Mouse (Mus musculus) heart, embryonic 16.5 days (tissue): ENCODE measurements around the gene Rhof. TPM values are rescaled to one million over a fixed set of nuclear protein-coding genes. Genes with fewer than 3 reads are reported as not detected.

ENCODE experiments used
- ATAC-seq: fragments of 200-750 bp; cut with Nextera tagmentation; replicated peaks from 2 replicates; pipeline ENCODE4 v1.8.0; 2017; ENCODE audit warnings: moderate number of reproducible peaks; ENCODE audit not compliant: insufficient read depth, low FRiP score; ENCODE audit errors: extremely low read depth
- H3K27ac ChIP-seq: fragments of 300-500 bp; sonication (generic); 2 replicates; pipeline ENCODE4 v1.5.1; 2014; ENCODE audit warnings: mild to moderate bottlenecking, low read length, control low read depth, moderate library complexity
- H3K27me3 ChIP-seq: fragments of 300-500 bp; sonication (generic); 2 replicates; pipeline ENCODE4 v1.6.1; 2014; ENCODE audit warnings: low read length, mixed read lengths; ENCODE audit not compliant: control insufficient read depth, insufficient read depth
- H3K36me3 ChIP-seq: fragments of 300-500 bp; sonication (generic); 2 replicates; pipeline ENCODE4 v1.6.1; 2014; ENCODE audit not compliant: control insufficient read depth, insufficient read depth
- H3K4me1 ChIP-seq: fragments of 300-500 bp; sonication (generic); 2 replicates; pipeline ENCODE4 v1.6.1; 2014; ENCODE audit warnings: low read length, mixed read lengths; ENCODE audit not compliant: control insufficient read depth, insufficient read depth
- H3K4me2 ChIP-seq: fragments of 300-500 bp; sonication (generic); 2 replicates; pipeline ENCODE4 v1.6.1; 2014; ENCODE audit warnings: low read depth, mild to moderate bottlenecking, control low read depth, low read length
- H3K4me3 ChIP-seq: fragments of 300-500 bp; sonication (generic); 2 replicates; pipeline ENCODE4 v1.5.1; 2014; ENCODE audit warnings: mild to moderate bottlenecking, control low read depth, low read length
- H3K9ac ChIP-seq: fragments of 300-500 bp; sonication (generic); 2 replicates; pipeline ENCODE4 v1.6.1; 2014; ENCODE audit warnings: low read length, control low read depth
- H3K9me3 ChIP-seq: fragments of 300-500 bp; sonication (generic); replicated peaks from 2 replicates; pipeline ENCODE4 v1.6.1; 2016; ENCODE audit warnings: low read length; ENCODE audit not compliant: control insufficient read depth
- WGBS: fragments of 180-500 bp; shearing (Covaris S2); extraction: QIAGEN DNeasy Blood & Tissue Kit; methylation state at CpG from one replicate; pipeline ENCODE4 v1.1.7; 2014; 5-methylcytosine and 5-hydroxymethylcytosine counted together
- polyA plus RNA-seq: library from polyadenylated mRNA; unstranded; fragments of >200 nt; fragmentation: Nextera tagmentation; extraction: Ambion mirVana; gene quantifications from 2 replicates; pipeline ENCODE4 v1.2.1, GENCODE M21; 2015

Rhof gene
- polyA plus RNA-seq, 1 experiment from 2014 or later = 2.4 TPM

DNA sequence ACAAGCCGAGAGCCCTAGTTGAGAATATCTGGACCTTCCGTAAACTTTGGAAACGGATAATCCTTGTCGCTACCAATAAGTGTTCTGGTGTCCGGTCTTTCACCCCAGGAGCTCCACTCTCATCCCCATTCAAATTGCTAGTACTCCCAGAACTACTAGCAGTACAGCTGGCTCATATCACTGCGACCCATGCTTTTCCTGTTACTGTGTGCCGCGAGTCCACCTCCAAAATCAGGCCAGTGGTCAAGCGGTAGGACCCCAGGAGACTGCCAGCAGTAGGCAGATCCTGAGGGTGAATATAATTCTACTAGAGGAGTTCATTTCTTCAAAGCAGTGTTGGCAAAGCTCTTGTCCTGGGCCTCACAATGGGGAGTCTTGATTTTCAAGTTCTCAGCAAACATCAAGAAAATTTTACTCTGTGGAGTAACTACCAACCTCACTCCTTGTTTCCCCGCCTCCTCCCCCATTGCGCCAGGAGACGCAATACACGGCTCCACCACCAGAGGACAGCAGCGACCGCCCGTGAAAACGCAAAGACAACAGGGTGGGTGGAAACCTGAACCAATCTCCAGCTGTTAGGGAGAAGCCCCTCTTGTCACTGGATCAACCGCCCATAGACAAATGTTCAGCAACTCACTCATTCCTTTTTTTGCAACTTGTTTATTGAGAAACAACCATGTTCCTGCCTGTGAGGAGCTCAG, 741 bp upstream of the Rhof start:
- 0 out of 2 replicates have a peak, but pooled peaks cover 3% of the 10 kb centered on the region for H3K36me3 ChIP-seq
- H3K27ac ChIP-seq = peak overlapping the region; percentile 100
- ATAC-seq = no peak
- no peaks in the 10 kb centered on the region for H3K27me3 ChIP-seq
- no peaks in the 10 kb centered on the region for H3K9me3 ChIP-seq
- peak overlapping the region; percentile 98 for H3K4me2 ChIP-seq
- H3K4me1 ChIP-seq = peaks cover 66% of the 10 kb centered on the region
- H3K9ac ChIP-seq = peak overlapping the region; percentile 72; the same call in 1 of the 2 replicates
- WGBS = 20% methylated on average over 18 of the region's 18 CpGs
- H3K4me3 ChIP-seq = peak overlapping the region; percentile 20; the same call in 1 of the 2 replicates

DNA sequence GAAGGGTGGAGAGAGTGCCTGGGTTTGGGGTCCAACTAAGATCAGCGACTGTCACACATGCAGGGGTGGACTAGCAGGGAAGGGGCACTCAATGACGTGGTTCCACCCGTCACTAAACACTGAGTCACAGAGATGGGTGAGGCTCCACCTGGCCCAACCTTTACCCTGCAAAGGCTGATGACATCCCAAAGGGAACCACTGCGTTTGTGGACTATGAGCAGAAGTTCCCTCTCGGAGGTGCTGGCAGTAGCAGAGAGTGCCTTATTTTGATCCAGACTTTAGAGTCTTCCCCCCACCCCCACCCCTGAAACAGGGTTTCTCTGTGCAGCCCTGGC, 1.7 kb downstream of the Rhof start:
- Histone ChIP-seq H3K27ac (no peak overlapping the region), H3K9me3 (no peaks in the 10 kb centered on the region), H3K36me3 (0 out of 2 replicates have a peak, but pooled peaks cover 3% of the 10 kb centered on the region), H3K4me1 (peaks cover 50% of the 10 kb centered on the region), H3K4me2 (no peak overlapping the region), H3K9ac (no peak overlapping the region), H3K4me3 (no peak overlapping the region), H3K27me3 (no peaks in the 10 kb centered on the region)
- 77% methylated on average over 5 of the region's 5 CpGs for WGBS
- ATAC-seq = no peak

DNA sequence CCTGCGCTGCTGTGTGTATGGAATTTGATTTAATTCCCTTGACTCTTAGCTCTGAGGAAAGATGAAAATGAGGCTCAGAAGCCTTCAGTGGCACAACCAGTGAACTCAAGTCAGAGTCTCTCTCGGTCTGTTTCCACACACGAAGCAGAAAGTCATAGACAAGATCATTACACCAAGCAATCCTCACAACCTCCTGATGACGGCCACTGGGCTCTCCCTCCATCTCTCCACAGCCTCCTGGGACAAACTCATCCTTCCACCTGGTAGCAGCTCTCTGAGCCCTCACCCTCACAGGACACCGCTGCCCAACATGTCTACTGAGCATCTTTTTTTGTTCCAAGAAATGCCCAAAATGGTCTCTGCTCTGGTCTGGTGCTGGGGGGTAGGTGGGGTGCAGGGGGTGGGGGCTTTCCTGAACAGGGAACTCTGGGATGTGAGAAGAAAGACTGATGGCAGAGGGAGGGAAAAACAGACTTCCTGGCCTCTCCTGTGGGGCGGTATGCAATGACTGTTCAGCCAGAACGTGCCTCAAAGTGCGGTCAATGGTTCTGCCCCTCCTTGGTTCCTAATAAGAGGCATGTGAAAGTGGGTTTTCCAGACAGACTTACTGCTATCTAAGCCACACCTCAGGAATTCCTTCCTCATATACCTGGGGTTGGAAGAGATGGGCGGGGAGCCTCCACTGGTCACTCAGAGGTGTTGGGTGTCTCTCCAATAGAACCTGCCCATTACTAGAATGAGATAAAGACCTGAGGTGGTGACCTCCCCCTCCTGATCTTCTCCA, 2.3 kb downstream of the Rhof start:
- Histone ChIP-seq H3K9ac (no peak overlapping the region), H3K4me2 (no peak overlapping the region), H3K9me3 (no peaks in the 10 kb centered on the region), H3K4me3 (no peak overlapping the region), H3K36me3 (0 out of 2 replicates have a peak, but pooled peaks cover 3% of the 10 kb centered on the region), H3K4me1 (peaks cover 45% of the 10 kb centered on the region), H3K27me3 (no peaks in the 10 kb centered on the region), H3K27ac (no peak overlapping the region)
- 86% methylated on average over 9 of the region's 9 CpGs for WGBS
- no peak for ATAC-seq

DNA sequence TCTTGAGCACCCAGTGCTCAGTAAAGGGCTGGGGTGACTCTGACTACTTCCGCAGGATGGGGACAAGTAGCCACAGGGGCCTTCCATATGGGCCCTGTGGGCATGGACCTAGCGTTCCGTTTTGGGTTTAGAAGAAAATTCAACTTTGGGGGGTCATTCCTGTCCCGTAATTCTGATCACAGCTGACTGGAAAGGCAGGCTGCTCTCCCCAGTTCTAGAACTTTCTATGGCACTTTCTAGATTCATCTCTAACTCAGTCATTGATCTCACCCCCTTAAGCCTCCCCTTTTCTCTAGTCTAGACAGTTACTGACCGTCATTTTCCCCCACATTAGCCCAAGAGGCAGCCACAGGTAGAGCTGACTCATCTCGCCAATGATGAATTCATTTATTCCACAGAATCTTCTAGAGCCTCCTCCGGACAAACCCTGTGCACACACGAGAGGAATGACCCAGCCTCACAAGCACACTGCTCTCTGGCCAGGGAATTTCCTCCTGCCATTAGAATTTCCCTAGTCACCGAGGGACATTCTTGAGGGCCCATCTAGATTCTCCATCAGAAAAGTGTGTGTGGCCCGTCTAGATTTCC, 3.2 kb downstream of the Rhof start:
- no peak overlapping the region for H3K27ac ChIP-seq
- H3K27me3 ChIP-seq = no peaks in the 10 kb centered on the region
- peaks cover 36% of the 10 kb centered on the region for H3K4me1 ChIP-seq
- no peak overlapping the region for H3K4me2 ChIP-seq
- 79% methylated on average over 10 of the region's 10 CpGs for WGBS
- no peak for ATAC-seq
- H3K4me3 ChIP-seq = no peak overlapping the region
- no peaks in the 10 kb centered on the region for H3K9me3 ChIP-seq
- no peak overlapping the region for H3K9ac ChIP-seq
- H3K36me3 ChIP-seq = 0 out of 2 replicates have a peak, but pooled peaks cover 3% of the 10 kb centered on the region

DNA sequence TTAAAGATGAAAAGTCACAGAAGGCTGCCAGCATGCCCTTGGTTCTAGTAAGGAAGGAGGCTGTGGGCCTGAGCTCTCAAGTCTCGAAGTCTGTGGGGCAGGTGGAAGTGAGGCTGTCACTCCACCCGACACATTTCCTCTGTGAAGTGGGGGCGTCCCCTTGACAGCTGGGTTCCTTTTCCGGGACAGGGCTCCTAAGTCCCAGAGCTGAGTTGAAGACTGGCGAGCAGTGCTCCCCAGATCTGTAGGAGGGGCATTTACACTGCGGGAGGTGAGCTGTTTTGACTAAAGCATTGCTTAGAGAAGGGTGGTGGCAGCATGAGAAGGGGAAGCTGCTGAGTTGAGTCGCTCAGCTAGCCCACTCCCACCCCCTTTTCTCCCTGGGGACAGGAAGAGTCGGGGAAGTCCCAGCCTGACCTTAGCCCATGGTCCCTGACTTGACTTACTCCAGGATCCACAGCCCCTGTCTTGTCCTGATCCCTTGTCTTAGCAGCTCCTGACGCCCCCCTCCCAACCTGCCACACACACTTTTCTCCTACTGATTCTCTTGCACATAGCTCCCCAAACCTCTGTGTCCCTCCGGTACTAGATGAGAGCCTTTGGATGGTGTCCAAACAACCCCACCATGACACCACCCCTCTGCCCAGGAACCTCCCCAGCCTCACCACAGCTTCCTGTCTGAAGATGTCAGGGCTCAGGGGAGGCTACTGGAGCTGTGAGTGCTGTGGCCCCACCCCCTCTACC, 3.9 kb downstream of the Rhof start:
- Histone ChIP-seq H3K4me3 (no peak overlapping the region), H3K36me3 (no peaks in the 10 kb centered on the region), H3K27me3 (no peaks in the 10 kb centered on the region), H3K9ac (no peak overlapping the region), H3K4me1 (peaks cover 29% of the 10 kb centered on the region), H3K27ac (peak overlapping the region; percentile 52), H3K4me2 (no peak overlapping the region), H3K9me3 (no peaks in the 10 kb centered on the region)
- WGBS = 51% methylated on average over 10 of the region's 10 CpGs
- no peak for ATAC-seq

DNA sequence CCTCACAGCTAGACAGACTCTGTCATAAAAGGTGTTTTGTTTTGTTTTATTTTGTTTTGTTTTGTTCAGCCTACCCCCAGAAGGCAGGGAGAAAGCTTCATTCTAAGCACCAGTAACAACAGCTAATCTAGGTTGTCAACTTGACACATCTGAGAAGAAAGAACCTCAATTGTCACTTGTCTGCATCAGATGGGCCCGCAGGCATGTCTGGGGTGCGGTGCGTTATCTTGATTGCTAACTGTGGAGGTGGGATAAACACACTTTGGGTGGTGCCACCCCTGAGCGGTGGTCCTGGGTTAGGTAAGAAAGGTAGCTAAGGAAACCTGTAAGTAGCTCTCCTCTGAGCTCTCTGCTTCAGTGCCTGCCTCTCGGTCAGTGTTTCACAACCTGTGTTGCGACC, 5.5 kb downstream of the Rhof start:
- H3K9me3 ChIP-seq = no peaks in the 10 kb centered on the region
- H3K9ac ChIP-seq = no peak overlapping the region
- peaks cover 15% of the 10 kb centered on the region for H3K4me1 ChIP-seq
- no peak overlapping the region for H3K27ac ChIP-seq
- no peak overlapping the region for H3K4me3 ChIP-seq
- H3K36me3 ChIP-seq = no peaks in the 10 kb centered on the region
- H3K4me2 ChIP-seq = no peak overlapping the region
- 70% methylated on average over 6 of the region's 6 CpGs for WGBS
- ATAC-seq = no peak
- H3K27me3 ChIP-seq = no peaks in the 10 kb centered on the region

DNA sequence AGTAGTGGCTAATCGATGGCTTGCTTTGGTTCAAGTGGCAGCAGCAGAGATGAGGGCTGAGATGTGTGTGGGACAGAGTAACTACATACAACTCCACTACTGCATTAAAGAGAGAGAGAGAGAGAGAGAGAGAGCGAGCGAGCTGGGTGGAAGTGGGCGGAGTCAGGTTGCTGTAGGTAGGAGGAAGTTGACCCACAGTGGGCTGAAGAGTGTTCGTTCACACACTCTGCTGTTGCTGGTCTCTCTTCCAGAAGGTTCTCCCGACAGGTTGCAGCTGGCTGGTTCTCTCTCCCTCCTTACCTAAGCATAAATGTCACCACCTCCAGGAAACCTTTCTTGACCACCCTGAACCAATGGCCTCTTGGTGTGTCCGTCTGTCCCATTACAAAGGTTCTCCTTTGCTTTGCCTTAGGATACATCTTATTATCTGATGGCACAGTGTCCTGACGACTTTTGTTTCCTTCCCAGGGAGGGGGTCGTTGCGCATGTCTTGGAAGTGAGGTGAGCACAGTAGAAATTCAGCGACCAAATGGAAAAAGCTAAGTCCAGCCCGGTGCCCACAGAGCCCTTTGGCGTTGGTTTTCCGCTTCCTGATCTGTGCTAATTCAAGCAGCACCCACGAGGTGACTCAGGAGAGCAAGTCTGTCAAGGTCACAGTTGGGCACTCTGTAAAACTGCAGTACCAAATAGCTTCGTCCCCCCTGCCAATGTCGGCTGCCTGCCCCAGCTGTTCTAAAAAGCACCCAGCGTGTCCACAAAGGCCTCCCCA, 6.7 kb downstream of the Rhof start:
- H3K27ac ChIP-seq = peak overlapping the region; percentile 41
- peak overlapping the region; percentile 18; the same call in 1 of the 2 replicates for H3K4me2 ChIP-seq
- WGBS = 58% methylated on average over 18 of the region's 18 CpGs
- no peak overlapping the region for H3K4me3 ChIP-seq
- no peaks in the 10 kb centered on the region for H3K9me3 ChIP-seq
- no peak overlapping the region; the same call in 1 of the 2 replicates for H3K9ac ChIP-seq
- no peak for ATAC-seq
- no peaks in the 10 kb centered on the region for H3K36me3 ChIP-seq
- H3K4me1 ChIP-seq = peaks cover 10% of the 10 kb centered on the region
- no peaks in the 10 kb centered on the region for H3K27me3 ChIP-seq

DNA sequence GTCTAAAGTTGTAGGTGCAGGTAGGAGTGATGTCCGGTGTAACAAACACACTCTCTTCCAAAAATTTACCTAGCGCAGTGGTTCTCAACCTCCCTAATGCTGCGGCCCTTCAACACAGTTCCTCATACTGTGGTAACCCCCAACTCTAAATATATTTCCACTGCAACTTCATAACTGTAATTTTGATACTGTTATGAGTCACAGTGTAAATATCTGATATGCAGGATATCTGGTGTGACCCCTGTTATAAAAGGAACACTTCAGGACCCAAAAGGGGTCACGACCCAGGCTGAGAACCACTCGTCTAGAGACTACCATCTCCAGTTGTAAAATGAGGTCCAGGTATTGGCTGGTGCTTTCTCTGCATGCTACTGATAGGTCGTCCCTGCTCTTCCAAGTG, 7.4 kb downstream of the Rhof start:
- no peaks in the 10 kb centered on the region for H3K27me3 ChIP-seq

More for the DNA sequence above, 7.4 kb downstream of the Rhof start:
- Histone ChIP-seq H3K27ac (no peak overlapping the region), H3K36me3 (no peaks in the 10 kb centered on the region), H3K9ac (no peak overlapping the region), H3K9me3 (no peaks in the 10 kb centered on the region), H3K4me1 (peaks cover 10% of the 10 kb centered on the region), H3K4me3 (no peak overlapping the region), H3K4me2 (no peak overlapping the region)
- 78% methylated on average over 6 of the region's 6 CpGs for WGBS
- ATAC-seq = no peak
